Mouse (Mus musculus) lung, adult 2 months (tissue): ENCODE measurements around the gene Gm39566.

ENCODE experiments used
- CTCF ChIP-seq: fragments of 200-500 bp; IDR thresholded peaks from 2 replicates; pipeline ENCODE4 v1.5.1; 2011; ENCODE audit warnings: mild to moderate bottlenecking, low read length, control low read depth; ENCODE audit not compliant: insufficient read depth
- POLR2A ChIP-seq: fragments of 200-500 bp; IDR thresholded peaks from 2 replicates; pipeline ENCODE4 v1.6.1; 2011; ENCODE audit warnings: low read depth, mild to moderate bottlenecking, control low read depth, low read length, borderline replicate concordance; ENCODE audit errors: extremely low read depth

GRCm38 (mm10) chr11:69835966-69836335, 20.9 kb upstream of the Gm39566 start:
- TF ChIP-seq CTCF (no peak), POLR2A (no peak)
